Mouse (Mus musculus) C2C12 (cell line): ENCODE data around the gene Smim27. TPM values are rescaled to one million over a fixed set of nuclear protein-coding genes. Genes with fewer than 3 reads are reported as not detected.

Source experiments
- H3K27me3 ChIP-seq: one replicate; pipeline ENCODE4 v1.6.1; 2011; ENCODE audit not compliant: control insufficient read depth, insufficient read depth, insufficient read length
- H3K36me3 ChIP-seq: one replicate; pipeline ENCODE4 v1.6.1; 2011; ENCODE audit not compliant: control insufficient read depth, insufficient read depth
- H3K4me3 ChIP-seq: one replicate; pipeline ENCODE4 v1.5.1; 2011; ENCODE audit warnings: mild to moderate bottlenecking, control low read depth; ENCODE audit not compliant: poor library complexity, insufficient read depth, severe bottlenecking
- H3K79me2 ChIP-seq: one replicate; pipeline ENCODE4 v1.6.1; 2011; ENCODE audit not compliant: control insufficient read depth, insufficient read depth
- H3K79me3 ChIP-seq: one replicate; pipeline ENCODE4 v1.6.1; 2011; ENCODE audit warnings: low read depth, control low read depth
- H3ac ChIP-seq: one replicate; pipeline ENCODE3; 2011; ENCODE audit warnings: low read depth; ENCODE audit not compliant: control insufficient read depth, insufficient read length
- CEBPB ChIP-seq: IDR thresholded peaks from one replicate; pipeline ENCODE4 v1.6.1; 2011; ENCODE audit warnings: low read depth, mild to moderate bottlenecking, control low read depth, moderate library complexity
- CTCF ChIP-seq: IDR thresholded peaks from one replicate; pipeline ENCODE4 v1.5.1; 2011; ENCODE audit not compliant: control insufficient read depth, insufficient read depth, insufficient read length
- FOSL1 ChIP-seq: IDR thresholded peaks from one replicate; pipeline ENCODE4 v1.8.0; 2011; ENCODE audit warnings: mild to moderate bottlenecking, low read length; ENCODE audit not compliant: poor library complexity, insufficient read depth, severe bottlenecking
- MAX ChIP-seq: IDR thresholded peaks from one replicate; pipeline ENCODE4 v1.6.1; 2011; ENCODE audit warnings: mild to moderate bottlenecking, control low read depth
- MYOD1 ChIP-seq: IDR thresholded peaks from one replicate; pipeline ENCODE4 v1.6.1; 2011; ENCODE audit warnings: low read depth; ENCODE audit not compliant: control insufficient read depth, insufficient read length
- MYOG ChIP-seq: IDR thresholded peaks from one replicate; pipeline ENCODE4 v1.6.1; 2011; ENCODE audit not compliant: control insufficient read depth, insufficient read length; ENCODE audit errors: extremely low read depth
- USF1 ChIP-seq: IDR thresholded peaks from one replicate; pipeline ENCODE4 v1.6.1; 2011; ENCODE audit warnings: low read depth, mild to moderate bottlenecking, control low read depth, moderate library complexity
- long read RNA-seq, 2 experiments: library from polyadenylated mRNA; unstranded; transcript quantifications; one replicate each; pipeline ENCODE4 v2.0.0; 2019 to 2020
- polyA plus RNA-seq: library from polyadenylated mRNA; unstranded; fragments of >200 nt; fragmentation: generic; extraction: Trizol; gene quantifications from one replicate; pipeline ENCODE4 v1.2.1, GENCODE M21; 2012; ENCODE audit warnings: missing spikeins

Gene Smim27
- polyA plus RNA-seq: 5.2 TPM
- long read RNA-seq, experiment 1, partial matches to known transcripts: 0 of 4 reads
- long read RNA-seq, experiment 1, other reads (novel, unspliced or antisense): 0 of 4 reads
- long read RNA-seq, experiment 2: 0 reads

DNA sequence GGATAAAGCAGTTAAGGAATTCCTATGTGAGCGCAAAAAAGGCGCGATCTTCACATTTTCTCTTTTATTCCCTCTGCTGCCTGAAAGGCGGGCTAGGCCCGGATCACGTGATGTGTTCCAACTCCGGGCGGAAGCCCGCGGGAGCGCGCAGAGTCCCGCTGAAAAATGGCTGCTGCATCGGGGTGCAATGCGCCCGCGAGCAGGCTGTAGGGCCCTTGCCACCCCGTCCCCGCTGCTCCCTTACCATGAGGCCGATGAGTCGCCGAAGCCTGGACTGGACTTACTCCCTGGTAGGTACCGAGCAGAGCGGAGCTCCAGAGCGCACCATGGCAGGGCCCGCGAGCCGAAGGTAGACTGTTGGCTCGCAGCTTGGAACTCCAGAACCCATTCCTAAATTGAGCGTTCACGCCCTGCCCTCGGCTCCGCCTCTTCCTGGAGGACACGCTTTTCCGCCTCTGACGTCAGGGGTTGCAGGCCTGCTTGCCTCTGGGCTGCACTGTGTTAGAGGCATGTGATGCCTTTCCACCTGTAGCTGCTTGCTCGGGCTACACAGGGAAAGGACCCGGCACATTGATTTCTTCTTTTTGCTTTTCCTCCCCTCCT, at the start of gene Smim27, which contains the start of gene Topors:
TSS of gene Smim27 (plus strand) at position 150 of the 603 bp plus-strand sequence.
TSS of gene Topors (minus strand) at position 421 of the 603 bp plus-strand sequence.
- Histone ChIP-seq H3K79me2 (peaks cover 50% of the 10 kb centered on the region), H3K36me3 (peaks cover 66% of the 10 kb centered on the region), H3ac (peak within 1 kb of the TSS; percentile 100), H3K4me3 (peak within 1 kb of the TSS; percentile 67), H3K27me3 (no peaks in the 10 kb centered on the region), H3K79me3 (peaks cover 46% of the 10 kb centered on the region)
- TF ChIP-seq CTCF (no peak), MYOG (no peak), MAX (peak; percentile 26), MYOD1 (no peak), CEBPB (no peak), FOSL1 (no peak), USF1 (peak; percentile 98)

DNA sequence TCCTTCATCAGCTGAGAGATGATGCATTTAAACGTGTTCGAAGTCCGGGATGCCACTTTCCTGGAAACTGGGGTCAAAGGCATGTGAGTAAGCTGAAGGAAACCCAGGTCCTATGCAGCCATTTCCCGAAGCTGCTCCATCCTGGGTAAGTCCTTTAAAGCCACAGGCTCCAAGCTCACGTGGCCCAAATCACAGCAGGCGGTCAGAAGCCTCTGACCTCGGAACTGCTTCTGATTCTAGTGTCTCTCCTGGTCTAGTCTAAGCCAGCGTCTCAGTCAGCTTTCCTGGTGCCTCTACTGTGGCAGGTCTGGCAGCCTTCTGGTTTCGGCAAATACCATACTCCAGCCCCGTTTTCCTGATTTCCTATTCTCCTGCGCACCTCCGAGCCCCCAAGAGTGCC, 48.9 kb upstream of the Smim27 start:
- Histone ChIP-seq H3K36me3 (no peaks in the 10 kb centered on the region), H3K4me3 (no peak overlapping the region)
- TF ChIP-seq MYOD1 (no peak), CTCF (no peak), MAX (no peak), MYOG (no peak), USF1 (no peak), CEBPB (no peak), FOSL1 (no peak)

GRCm38 (mm10) chr4:40221004-40221760, 48.2 kb upstream of the Smim27 start:
- no peaks in the 10 kb centered on the region for H3K79me2 ChIP-seq
- H3K36me3 ChIP-seq: no peaks in the 10 kb centered on the region
- H3K79me3 ChIP-seq: no peaks in the 10 kb centered on the region
- no peak overlapping the region for H3ac ChIP-seq
- no peaks in the 10 kb centered on the region for H3K27me3 ChIP-seq
- TF ChIP-seq FOSL1 (no peak), USF1 (no peak), MAX (no peak), CEBPB (no peak), MYOD1 (no peak)
- H3K4me3 ChIP-seq: no peak overlapping the region

More for the DNA sequence above, 48.9 kb upstream of the Smim27 start:
- no peaks in the 10 kb centered on the region for H3K79me3 ChIP-seq
- H3K79me2 ChIP-seq: no peaks in the 10 kb centered on the region
- H3ac ChIP-seq: no peak overlapping the region
- no peaks in the 10 kb centered on the region for H3K27me3 ChIP-seq

DNA sequence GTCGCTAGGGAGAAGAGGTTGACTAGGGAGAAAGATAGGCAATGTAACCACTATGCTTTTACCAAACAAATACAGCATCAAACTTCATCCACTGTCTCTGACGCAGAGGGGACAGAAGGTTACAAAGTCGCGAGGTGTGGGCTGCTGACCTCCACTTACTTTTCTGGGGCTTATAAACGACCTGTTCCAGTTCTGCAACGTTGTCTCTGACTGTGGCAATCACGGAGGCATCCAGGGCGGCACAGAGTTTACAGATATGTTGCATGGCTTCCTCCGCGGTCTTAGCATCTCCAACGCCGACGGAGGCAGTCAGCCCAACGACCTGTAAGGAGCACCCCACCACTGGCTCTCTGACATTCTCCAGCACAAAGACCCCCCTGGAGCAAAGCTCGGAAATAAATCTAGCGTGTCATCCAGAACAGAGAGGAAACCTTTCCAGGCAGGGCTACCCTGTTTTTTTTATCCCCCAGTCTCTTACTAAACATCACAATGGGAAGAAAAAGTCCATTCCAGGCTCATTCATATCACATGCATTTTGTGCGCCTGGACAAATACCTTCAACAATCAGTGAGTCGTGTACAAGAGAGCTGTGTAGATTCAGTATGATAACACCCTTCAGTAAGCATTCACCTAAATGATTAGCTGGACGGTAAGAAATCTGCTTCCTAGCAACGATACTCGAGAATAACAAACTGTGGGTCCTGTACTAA, 47.3 kb upstream of the Smim27 start:
- no peak overlapping the region for H3K4me3 ChIP-seq
- no peak for TF ChIP-seq MYOG
- TF ChIP-seq CEBPB: no peak
- no peak for TF ChIP-seq MAX
- no peak for TF ChIP-seq USF1
- TF ChIP-seq FOSL1: no peak
- no peak for TF ChIP-seq MYOD1
- no peak for TF ChIP-seq CTCF
- no peak overlapping the region for H3ac ChIP-seq
- no peaks in the 10 kb centered on the region for H3K79me3 ChIP-seq
- no peaks in the 10 kb centered on the region for H3K36me3 ChIP-seq
- H3K27me3 ChIP-seq: no peaks in the 10 kb centered on the region
- no peaks in the 10 kb centered on the region for H3K79me2 ChIP-seq

DNA sequence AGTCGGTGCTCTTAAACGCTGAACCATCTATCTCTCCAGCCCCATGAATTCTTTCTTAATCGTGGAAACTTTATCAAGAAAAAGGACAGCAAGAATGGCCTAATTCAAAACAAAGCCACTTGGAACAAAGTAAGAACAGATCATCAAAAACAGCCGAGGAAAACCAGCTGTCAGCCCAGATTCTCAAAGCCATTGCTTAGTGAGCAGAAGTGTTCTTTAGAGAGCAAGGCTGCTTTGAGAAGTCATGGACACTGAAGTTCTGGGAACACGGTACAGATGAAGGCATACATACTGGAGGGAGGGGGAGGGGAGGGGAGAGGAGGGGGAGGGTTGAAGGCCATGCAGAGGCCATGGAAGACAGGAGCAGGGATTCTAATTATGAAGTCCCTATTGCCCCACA, 43.3 kb upstream of the Smim27 start:
- TF ChIP-seq MYOD1 (no peak), MYOG (no peak), FOSL1 (no peak), USF1 (no peak)
- no peak overlapping the region for H3K4me3 ChIP-seq
- no peaks in the 10 kb centered on the region for H3K27me3 ChIP-seq

More for the DNA sequence above, 43.3 kb upstream of the Smim27 start:
- Histone ChIP-seq H3K36me3 (peaks cover 6% of the 10 kb centered on the region), H3ac (no peak overlapping the region), H3K79me2 (no peaks in the 10 kb centered on the region), H3K79me3 (no peaks in the 10 kb centered on the region)
